Mouse (Mus musculus) megakaryocyte, embryonic 14.5 days (primary cell): Measurements from ENCODE around the gene Arhgap23.

ENCODE experiments used
- FLI1 ChIP-seq: IDR thresholded peaks from 2 replicates; pipeline ENCODE4 v1.6.1; 2012; ENCODE audit warnings: low read length, inconsistent platforms, mixed read lengths
- GATA1 ChIP-seq: IDR thresholded peaks from 3 replicates; pipeline ENCODE4 v1.6.1; 2012; ENCODE audit warnings: mixed read lengths, low read length, inconsistent platforms, borderline replicate concordance

GRCm38 (mm10) chr11:97428726-97429077 lies 13.4 kb downstream of the Arhgap23 start:
- TF ChIP-seq GATA1 (no peak), FLI1 (no peak)
